Mouse (Mus musculus): ENCODE data around the gene Usp42. TPM values are rescaled to one million over a fixed set of nuclear protein-coding genes. Genes with fewer than 3 reads are reported as not detected.

Gene Usp42
- polyA plus RNA-seq, 1 experiment from 2014 or later: 34.7 TPM

GRCm38 (mm10) chr5:143686456-143686855 lies 45.6 kb downstream of the Usp42 start:
- Histone ChIP-seq H3K9ac (no peak overlapping the region), H3K27me3 (no peaks in the 10 kb centered on the region), H3K36me3 (peaks cover 17% of the 10 kb centered on the region; the same call in 1 of the 2 replicates), H3K27ac (no peak overlapping the region), H3K9me3 (no peaks in the 10 kb centered on the region), H3K4me3 (no peak overlapping the region), H3K4me2 (replicated peaks) (no peak overlapping the region), H3K4me1 (peaks cover 9% of the 10 kb centered on the region)
- ATAC-seq (ENCODE audit: insufficient number of reproducible peaks, insufficient read depth, low FRiP score, low TSS enrichment): no peak
- WGBS: 88% methylated on average over 3 of the region's 3 CpGs

- no peak overlapping the region for H3K9ac ChIP-seq
- peaks cover 17% of the 10 kb centered on the region; the same call in 1 of the 2 replicates for H3K36me3 ChIP-seq
- whole genome bisulfite sequencing: 85% methylated on average over 8 of the region's 8 CpGs
- no peaks in the 10 kb centered on the region for H3K9me3 ChIP-seq
- H3K27me3 ChIP-seq: no peaks in the 10 kb centered on the region
- no peak overlapping the region for H3K4me2 ChIP-seq (replicated peaks)
- H3K27ac ChIP-seq: no peak overlapping the region
- ATAC-seq (ENCODE audit: insufficient number of reproducible peaks, insufficient read depth, low FRiP score, low TSS enrichment): no peak
- peaks cover 9% of the 10 kb centered on the region for H3K4me1 ChIP-seq
- H3K4me3 ChIP-seq: no peak overlapping the region
These were observed 47.1 kb downstream of the Usp42 start for GRCm38 (mm10) chr5:143684911-143685390.

DNA sequence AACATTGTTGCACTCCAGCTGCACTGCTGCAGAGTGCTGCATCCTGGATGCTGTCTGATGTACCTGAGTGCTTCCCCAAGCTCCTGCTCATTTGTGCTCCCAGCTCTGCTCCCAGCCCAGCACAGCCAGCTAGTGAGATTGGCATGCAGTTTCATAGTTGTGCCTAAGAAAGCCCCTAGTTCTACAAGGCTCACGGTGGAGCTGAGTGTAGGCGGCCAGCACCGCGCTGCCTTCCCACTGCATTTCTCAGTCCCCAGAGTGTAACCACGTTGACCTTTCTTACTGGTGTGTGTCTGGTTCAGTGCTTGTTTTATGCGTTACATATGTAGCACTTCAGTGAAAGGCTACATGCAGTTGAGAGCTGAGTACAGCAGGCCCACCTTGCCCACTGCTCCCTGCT lies 48.4 kb downstream of the Usp42 start:
- H3K27me3 ChIP-seq: no peaks in the 10 kb centered on the region
- no peak overlapping the region for H3K9ac ChIP-seq
- 41% methylated on average over 6 of the region's 6 CpGs for WGBS
- H3K9me3 ChIP-seq: no peaks in the 10 kb centered on the region
- H3K4me1 ChIP-seq: peaks cover 9% of the 10 kb centered on the region
- H3K4me2 ChIP-seq (replicated peaks): no peak overlapping the region
- no peak for ATAC-seq (ENCODE audit: insufficient number of reproducible peaks, insufficient read depth, low FRiP score, low TSS enrichment)
- no peak overlapping the region for H3K4me3 ChIP-seq
- H3K27ac ChIP-seq: no peak overlapping the region
- H3K36me3 ChIP-seq: peaks cover 17% of the 10 kb centered on the region; the same call in 1 of the 2 replicates

DNA sequence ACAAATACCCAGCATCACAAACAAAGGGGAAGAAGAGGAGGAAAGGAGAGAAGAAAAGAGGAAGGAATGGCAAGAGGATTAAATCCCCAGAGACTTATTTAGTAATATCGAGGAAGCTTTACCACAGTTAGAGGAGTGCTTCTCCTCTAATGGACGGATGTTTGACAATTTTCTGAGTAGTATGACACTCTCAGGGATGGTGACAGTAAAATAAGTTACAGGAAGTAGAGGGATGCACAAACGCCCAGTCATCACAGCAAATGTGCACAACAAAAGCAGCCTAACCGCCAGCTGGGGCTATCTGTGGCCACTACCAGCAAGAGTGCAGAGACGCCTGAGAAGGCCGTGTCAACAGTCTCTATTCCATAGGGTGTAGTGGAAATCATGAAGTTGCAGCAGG lies 52.4 kb downstream of the Usp42 start:
- Histone ChIP-seq H3K4me3 (no peak overlapping the region), H3K27me3 (no peaks in the 10 kb centered on the region), H3K4me2 (replicated peaks) (no peak overlapping the region), H3K9me3 (no peaks in the 10 kb centered on the region), H3K4me1 (peaks cover 16% of the 10 kb centered on the region), H3K36me3 (no peaks in the 10 kb centered on the region), H3K9ac (no peak overlapping the region), H3K27ac (no peak overlapping the region)
- no peak for ATAC-seq (ENCODE audit: insufficient number of reproducible peaks, insufficient read depth, low FRiP score, low TSS enrichment)
- WGBS: 70% methylated on average over 6 of the region's 6 CpGs

DNA sequence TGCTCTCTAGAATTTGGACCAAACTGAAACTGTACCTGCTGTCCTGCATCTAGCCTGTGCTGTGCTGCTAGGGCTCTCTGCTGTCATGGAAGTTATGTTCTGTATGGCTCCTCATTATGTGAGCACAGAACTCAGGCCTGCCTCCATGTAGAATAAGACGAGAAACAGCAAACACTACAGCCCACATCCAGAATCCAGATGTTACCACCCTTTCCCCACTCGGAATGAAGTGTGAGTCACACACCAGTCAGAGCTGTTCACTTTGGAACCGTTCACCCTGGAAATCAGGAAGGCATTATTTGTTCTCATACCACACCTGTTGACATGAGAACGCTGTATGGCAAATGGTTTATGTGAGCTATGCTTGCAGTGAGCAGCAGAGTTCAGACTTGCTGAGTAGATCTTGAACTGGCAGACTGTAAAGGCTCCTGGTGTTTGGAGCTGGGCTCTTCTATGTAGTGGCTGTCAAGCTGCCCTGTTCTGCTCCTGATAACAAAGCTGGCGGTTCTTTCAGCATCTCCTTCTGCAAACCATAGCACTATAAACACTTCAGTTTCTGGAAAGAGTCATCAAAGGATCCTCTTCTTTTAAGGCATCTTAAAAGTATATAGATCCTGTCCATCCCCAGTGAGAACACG lies 53.3 kb downstream of the Usp42 start:
- ATAC-seq (ENCODE audit: insufficient number of reproducible peaks, insufficient read depth, low FRiP score, low TSS enrichment): no peak
- peaks cover 11% of the 10 kb centered on the region for H3K4me1 ChIP-seq
- no peaks in the 10 kb centered on the region for H3K27me3 ChIP-seq
- H3K9me3 ChIP-seq: no peaks in the 10 kb centered on the region
- H3K4me3 ChIP-seq: no peak overlapping the region
- no peak overlapping the region for H3K27ac ChIP-seq
- no peaks in the 10 kb centered on the region for H3K36me3 ChIP-seq
- no peak overlapping the region for H3K4me2 ChIP-seq (replicated peaks)
- WGBS: 62% methylated on average over 6 of the region's 6 CpGs
- H3K9ac ChIP-seq: no peak overlapping the region

GRCm38 (mm10) chr5:143677363-143677762 lies 54.7 kb downstream of the Usp42 start:
- Histone ChIP-seq H3K27me3 (no peaks in the 10 kb centered on the region), H3K27ac (no peak overlapping the region), H3K4me1 (peaks cover 7% of the 10 kb centered on the region; the same call in 1 of the 2 replicates), H3K36me3 (no peaks in the 10 kb centered on the region), H3K9me3 (no peaks in the 10 kb centered on the region), H3K4me2 (replicated peaks) (no peak overlapping the region), H3K4me3 (no peak overlapping the region), H3K9ac (no peak overlapping the region)
- no peak for ATAC-seq (ENCODE audit: insufficient number of reproducible peaks, insufficient read depth, low FRiP score, low TSS enrichment)
- WGBS: 82% methylated on average over 4 of the region's 4 CpGs

DNA sequence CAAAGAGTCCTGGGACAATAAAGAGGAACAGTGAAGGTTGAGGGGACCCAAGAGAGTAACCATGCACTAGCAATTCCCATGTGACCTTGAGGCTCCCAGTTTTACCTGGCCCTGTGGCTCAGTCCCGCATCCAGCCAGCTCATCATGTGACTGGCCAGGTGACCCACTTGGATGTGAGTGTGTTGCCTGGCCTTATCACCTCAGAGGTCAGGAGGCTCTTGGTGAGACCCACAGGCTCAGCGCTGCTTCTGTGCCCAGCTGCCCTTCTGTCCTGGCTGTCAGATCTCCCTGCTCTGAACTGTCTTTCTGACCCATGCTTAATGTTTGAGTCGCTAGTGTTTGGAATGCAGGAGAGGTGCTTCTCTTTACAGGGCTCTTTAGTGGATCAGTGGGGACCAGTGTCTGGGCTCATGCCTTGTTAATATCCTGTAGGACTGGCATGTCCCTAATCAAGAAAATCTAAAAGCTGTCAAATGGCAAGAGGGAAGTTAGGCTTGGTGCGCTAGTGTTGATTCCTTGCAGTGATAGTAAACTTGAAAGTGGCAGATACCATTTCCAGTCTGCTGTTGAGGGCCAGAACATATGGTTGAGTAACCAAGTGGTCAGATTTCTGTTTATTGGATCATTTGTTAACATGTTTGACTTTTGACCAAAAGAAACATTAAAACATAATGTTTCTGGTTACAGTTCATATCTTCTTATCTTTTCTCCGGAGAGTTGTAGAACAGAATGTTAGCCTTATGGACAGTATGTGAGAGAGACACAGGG lies 55.7 kb downstream of the Usp42 start:
- Histone ChIP-seq H3K36me3 (no peaks in the 10 kb centered on the region), H3K4me2 (replicated peaks) (no peak overlapping the region), H3K9ac (no peak overlapping the region), H3K27ac (no peak overlapping the region), H3K4me1 (peaks cover 7% of the 10 kb centered on the region; the same call in 1 of the 2 replicates), H3K4me3 (no peak overlapping the region), H3K9me3 (no peaks in the 10 kb centered on the region), H3K27me3 (no peaks in the 10 kb centered on the region)
- 69% methylated on average over 5 of the region's 5 CpGs for WGBS
- no peak for ATAC-seq (ENCODE audit: insufficient number of reproducible peaks, insufficient read depth, low FRiP score, low TSS enrichment)

DNA sequence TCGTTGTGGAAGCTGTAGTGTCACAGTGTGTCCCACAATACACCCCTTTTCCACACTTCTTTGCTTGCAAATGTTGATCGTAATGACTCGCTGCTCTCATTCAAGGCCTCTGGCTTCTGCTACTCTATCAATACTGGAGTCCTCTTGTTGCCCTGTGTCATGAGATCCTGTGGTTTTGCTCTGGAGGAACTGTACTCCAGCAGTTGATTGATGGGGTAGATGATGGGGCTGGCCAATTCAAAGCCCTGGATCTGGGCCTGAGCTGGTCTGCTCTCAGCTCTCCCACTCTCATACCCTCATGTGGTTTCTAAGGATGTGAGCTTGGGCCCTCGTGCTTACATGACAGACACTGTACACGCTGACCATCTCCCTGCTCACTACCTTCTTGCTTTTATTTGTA lies 57.5 kb downstream of the Usp42 start:
- Histone ChIP-seq H3K27ac (no peak overlapping the region), H3K4me1 (peaks cover 10% of the 10 kb centered on the region; the same call in 1 of the 2 replicates), H3K4me2 (replicated peaks) (no peak overlapping the region), H3K4me3 (no peak overlapping the region), H3K36me3 (no peaks in the 10 kb centered on the region), H3K9me3 (no peaks in the 10 kb centered on the region), H3K27me3 (no peaks in the 10 kb centered on the region), H3K9ac (no peak overlapping the region)
- 79% methylated on average over 5 of the region's 5 CpGs for WGBS
- no peak for ATAC-seq (ENCODE audit: insufficient number of reproducible peaks, insufficient read depth, low FRiP score, low TSS enrichment)

GRCm38 (mm10) chr5:143670740-143671415 lies 61.2 kb downstream of the Usp42 start:
- 86% methylated on average over 6 of the region's 6 CpGs for WGBS
- ATAC-seq (ENCODE audit: insufficient number of reproducible peaks, insufficient read depth, low FRiP score, low TSS enrichment): no peak
- Histone ChIP-seq H3K9me3 (no peaks in the 10 kb centered on the region), H3K4me1 (peaks cover 8% of the 10 kb centered on the region; the same call in 1 of the 2 replicates), H3K4me2 (replicated peaks) (no peak overlapping the region), H3K27ac (no peak overlapping the region), H3K27me3 (no peaks in the 10 kb centered on the region), H3K4me3 (no peak overlapping the region), H3K9ac (no peak overlapping the region), H3K36me3 (no peaks in the 10 kb centered on the region)

DNA sequence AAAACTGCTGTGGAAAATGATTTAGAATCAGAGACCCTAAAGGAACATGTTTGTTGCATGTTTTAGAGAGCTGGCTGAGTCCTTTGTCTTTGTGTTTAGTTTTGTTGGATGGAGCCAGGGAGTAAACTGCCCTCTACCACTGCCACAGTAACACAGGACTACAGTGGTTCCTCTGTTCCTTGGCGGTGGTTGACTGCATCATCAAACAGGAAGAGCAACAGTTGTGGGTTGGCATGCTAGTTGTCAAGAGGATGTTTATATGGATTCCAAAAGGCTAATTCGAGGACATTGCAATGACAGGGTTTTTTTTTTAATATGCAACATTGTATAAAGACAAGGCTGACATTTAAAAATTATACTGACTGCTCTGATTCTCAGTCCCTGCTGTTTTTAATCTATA lies 62.2 kb downstream of the Usp42 start:
- no peak for ATAC-seq (ENCODE audit: insufficient number of reproducible peaks, insufficient read depth, low FRiP score, low TSS enrichment)
- 69% methylated on average over 2 of the region's 2 CpGs for WGBS
- H3K9ac ChIP-seq: no peak overlapping the region

DNA sequence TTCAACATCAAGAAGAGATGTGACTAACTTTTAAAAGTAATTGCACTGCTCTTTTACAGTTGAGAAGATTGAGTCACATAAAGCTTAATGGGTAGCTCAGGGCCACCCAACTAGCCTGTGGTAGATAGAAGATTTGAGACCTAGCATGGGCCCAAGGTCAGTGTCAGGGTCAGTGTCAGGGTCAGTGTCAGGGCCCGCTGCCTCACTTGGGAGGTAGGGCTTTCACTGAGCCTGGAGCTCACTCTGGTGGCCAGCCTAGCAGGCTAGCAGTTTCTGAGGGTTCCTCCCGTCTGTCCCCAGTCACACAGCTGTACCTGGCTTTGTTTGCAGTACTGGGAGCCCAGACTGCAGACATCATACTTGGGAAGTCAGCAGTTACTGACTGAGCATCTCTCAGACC lies 62.7 kb downstream of the Usp42 start:
- no peak for ATAC-seq (ENCODE audit: insufficient number of reproducible peaks, insufficient read depth, low FRiP score, low TSS enrichment)
- no peaks in the 10 kb centered on the region for H3K27me3 ChIP-seq
- H3K36me3 ChIP-seq: no peaks in the 10 kb centered on the region
- H3K4me2 ChIP-seq (replicated peaks): no peak overlapping the region
- 36% methylated on average over 2 of the region's 2 CpGs for WGBS
- no peaks in the 10 kb centered on the region for H3K9me3 ChIP-seq
- H3K4me1 ChIP-seq: peaks cover 6% of the 10 kb centered on the region; the same call in 1 of the 2 replicates
- no peak overlapping the region for H3K4me3 ChIP-seq
- H3K9ac ChIP-seq: no peak overlapping the region
- H3K27ac ChIP-seq: peak overlapping the region; percentile 26; the same call in 1 of the 2 replicates

More for the DNA sequence above, 62.2 kb downstream of the Usp42 start:
- H3K4me1 ChIP-seq: peaks cover 6% of the 10 kb centered on the region; the same call in 1 of the 2 replicates
- H3K27ac ChIP-seq: no peak overlapping the region
- no peak overlapping the region for H3K4me2 ChIP-seq (replicated peaks)
- H3K4me3 ChIP-seq: no peak overlapping the region
- H3K9me3 ChIP-seq: no peaks in the 10 kb centered on the region
- H3K27me3 ChIP-seq: no peaks in the 10 kb centered on the region
- H3K36me3 ChIP-seq: no peaks in the 10 kb centered on the region
